Mouse (Mus musculus) heart, postnatal 10 days (tissue): ENCODE results near the gene Plb1. TPM values are rescaled to one million over a fixed set of nuclear protein-coding genes. Genes with fewer than 3 reads are reported as not detected.

Experiments used
- DNase-seq, 2 experiments: peaks; one replicate each; pipeline ENCODE4 v3.0.0; 2021
- intact Hi-C: fragments of 180-260 bp; cut with DNase I; formaldehyde crosslinking; loops from one replicate; pipeline ENCODE4 v1.15.1; 2025
- total RNA-seq, 2 experiments: library from RNA; stranded (reverse); gene quantifications; 2 replicates each; pipeline ENCODE4 v1.2.3; 2021

Gene Plb1
- 1 to 10 TPM; 1.8 to 2.1 TPM for total RNA-seq

DNA sequence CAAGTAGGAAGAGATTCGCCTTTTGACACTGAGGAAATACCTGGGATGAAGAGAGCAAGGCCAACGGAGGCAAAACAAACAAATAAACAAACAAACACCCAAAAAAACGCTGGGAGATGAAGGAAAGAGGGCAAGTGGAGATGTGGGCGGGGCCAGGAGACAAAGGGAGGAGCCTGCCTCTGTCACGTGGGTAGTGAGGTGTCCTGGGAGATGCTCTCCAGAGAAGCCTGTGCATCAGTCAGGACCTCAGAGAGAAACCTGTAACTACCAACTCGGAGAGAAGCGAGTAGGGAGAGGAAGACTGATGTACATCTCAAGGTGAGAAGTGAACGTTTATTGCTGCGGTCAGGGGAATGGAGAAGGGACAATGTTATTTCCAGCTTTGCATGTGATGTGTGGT, at the start of gene Plb1:
Gene Plb1, plus strand, starts transcription at position 235 of the 400 bp plus-strand sequence.
- DNase-seq, result no peak
- intact Hi-C loops, result no loop called here

DNA sequence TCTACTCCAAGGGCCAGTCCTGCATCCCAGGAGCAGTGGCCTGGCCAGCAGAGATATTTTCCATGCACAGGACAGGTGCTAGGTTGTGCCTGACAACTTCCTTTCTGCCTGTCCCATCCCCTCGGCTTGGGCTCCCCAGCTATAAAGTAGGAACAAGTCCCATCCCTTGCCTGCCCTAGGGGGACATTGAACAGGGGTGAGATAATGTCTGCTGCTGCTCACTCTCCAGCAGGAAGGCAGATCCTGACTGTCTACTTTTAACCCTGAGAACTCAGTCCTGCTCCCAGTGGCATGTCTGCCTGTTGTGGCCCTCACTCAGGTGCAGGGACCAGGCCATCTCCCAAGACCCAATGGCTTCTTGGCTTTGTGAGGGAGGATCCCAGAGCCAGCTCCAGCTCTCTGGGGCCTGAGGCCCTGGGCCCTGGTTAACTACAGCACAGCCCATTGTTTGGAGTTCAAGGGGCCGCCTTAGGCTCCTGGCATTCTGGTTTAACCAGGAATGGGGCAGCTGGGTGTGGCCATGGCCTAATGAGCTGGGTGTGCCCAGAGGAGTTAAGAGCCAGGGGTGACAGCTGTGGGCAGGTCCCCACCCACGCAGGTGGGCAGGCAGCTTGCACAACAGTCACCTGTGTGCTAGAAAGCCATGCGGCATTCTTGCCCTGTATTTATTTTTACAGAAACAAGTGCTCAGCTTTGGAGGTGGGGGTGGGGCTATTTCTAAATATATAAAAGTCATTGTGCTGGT, 49.5 kb upstream of the Plb1 start:
- intact Hi-C loops, result no loop called here
- no peak for DNase-seq

DNA sequence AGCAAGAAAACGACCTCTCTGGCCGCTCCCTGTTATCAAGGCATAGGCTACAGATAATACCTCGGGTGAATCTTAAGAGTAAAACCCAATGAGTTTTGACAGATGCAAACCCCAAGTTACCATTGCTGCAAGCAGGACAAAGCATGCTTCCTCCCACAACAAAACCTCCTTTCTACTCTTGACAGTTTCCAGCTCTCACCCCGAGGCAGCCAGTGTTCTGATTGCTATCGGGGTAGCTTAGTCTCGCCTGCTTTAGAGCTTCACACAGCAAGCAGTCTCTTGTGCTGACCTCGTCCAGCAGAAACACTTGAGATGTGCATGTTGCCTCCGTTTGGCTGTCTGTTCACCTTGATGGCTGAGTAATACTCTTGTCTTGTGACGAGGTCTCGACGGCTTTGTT, 44.8 kb upstream of the Plb1 start:
- intact Hi-C loops, result no loop called here

DNA sequence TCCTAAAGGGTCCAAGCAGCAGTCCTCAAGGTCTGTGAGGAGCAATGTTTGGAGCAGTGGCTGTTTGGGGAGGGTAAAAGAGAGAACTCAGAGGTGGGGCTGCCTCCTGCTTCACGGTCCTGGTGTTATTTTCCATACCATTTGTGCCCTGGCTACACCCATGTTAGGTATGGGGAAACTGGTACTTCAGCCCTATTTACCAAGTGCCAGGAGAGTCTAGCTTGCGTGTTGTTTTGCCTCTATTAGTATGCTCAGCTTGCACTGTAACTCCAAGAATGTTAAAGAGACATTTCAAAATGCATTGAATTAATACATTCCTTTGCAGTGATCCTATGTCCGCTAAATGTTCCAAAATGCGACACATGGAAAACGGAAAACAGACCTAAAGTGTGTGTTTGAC, 41.2 kb upstream of the Plb1 start:
- intact Hi-C loops, result no loop called here
- DNase-seq, result no peak

More for the DNA sequence above, 44.8 kb upstream of the Plb1 start:
- DNase-seq, result no peak

DNA sequence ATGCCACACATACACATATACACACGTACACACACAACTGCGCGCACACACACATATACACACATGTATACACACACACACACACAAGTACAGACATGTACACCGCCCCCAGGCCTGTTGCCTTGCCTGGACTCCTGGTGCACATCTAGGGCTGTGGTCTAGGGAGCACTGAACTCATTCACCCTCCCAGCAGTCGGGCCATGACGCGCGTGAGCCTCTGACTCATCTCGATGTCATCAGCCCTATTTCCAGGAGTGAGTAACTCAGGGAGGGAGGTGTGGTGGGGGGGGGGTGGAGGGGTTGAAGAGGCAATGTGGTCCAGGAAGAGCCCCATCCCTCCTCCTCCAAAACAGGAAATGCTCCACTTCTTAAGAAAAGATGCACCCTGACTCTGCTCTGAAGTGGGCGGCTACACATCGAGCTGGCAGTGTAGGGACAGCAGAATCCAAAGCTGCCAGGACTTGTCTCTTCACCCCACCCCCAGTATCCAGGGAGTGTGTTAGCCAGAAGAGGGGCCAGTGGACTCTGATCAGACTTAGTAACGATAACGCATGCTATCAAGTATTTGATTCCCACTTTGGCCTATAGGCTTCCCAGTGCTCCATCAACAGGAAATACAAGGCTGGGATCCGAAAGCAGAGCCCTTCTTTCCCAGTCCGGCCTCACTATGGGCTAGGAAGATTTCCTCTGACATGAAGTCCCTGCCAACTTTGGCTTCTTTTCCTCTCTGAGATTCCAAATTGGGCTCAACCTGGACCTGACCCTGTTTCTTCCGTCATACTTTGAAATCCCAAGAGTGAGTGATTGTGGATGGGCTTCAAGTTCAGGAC, 40.3 kb upstream of the Plb1 start:
- intact Hi-C loops, result no loop called here
- DNase-seq, result peak; percentile 31 to 39

DNA sequence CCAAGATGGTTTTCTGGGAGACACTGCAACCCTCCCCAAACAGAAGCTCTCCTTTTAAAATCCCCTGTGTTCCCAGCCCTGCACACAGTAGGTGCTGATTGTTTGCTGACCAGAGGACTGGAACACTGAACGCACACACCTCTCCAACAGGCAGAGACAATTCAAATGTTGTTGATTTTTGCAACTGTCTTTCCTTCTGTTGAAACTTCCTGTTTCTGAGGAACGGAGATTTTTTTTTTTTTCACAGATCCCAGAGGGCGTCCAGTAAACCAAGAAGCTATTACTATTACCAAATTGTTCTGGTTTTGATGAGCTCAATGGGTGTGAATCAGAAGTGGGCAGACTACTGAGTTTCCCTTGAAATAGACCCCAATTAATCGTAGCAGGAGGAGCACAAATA, 38.3 kb upstream of the Plb1 start:
- intact Hi-C loops, result no loop called here
- no peak for DNase-seq

DNA sequence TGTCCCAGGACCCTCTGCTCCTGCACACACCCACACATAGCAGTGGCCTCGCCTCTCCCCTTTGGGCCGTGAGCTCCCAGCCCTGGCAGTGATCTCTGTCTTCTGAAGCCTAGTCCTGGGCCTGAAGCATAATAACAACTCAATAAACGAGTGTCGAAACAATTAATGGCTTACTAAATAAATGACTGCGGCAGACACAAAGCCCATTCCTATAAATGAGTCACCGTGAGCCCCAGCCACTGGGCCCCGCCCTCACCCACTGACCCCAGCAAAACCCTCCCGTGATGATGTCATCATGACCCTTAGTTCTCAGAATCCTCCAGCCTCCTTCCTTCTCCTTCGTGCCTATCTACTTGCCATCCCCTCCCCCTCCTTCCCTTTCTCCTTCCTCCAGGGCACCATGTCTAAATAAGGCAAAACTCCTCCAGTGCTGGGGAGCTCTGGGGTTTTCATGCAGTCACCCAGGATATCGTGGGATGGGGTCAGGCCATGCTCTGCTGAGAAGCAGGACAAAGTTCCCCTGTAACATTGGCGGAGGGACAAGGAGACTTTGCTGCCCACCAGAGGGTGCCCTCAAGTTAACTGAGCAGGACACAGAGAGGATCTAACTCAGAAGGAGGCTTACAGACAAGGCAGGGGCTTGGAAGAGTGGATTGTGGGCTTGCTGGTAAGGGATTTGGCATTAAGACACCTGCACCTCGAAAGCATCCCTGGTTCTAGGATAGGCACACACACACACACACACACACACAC, 36.5 kb upstream of the Plb1 start:
- intact Hi-C loops, result loop anchor here (2.0 to 5.0 kb wide), 4 partner anchors 269 to 599 kb away; partner anchors contain the start of gene Mrpl33
- no peak for DNase-seq

DNA sequence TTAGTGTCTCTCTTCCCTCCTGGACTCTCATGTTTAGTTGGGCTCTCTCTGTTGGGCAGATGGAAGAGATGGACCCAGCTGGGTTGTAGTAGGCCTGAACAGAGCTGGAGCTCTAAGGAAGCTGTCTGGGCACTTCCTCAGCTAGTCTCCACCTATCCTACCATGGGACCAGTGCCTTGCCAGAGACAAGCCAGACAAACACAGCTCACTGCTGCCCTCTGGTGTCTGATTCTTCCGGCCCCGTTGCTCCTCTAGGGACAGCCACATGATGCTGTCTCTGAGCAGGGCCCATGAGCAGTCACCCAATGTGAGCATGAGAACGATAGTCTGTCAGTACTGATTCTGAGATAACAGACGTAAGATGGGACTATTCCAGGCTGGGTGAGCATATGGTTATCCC, 34.8 kb upstream of the Plb1 start:
- intact Hi-C loops, result loop anchor here (1.0 to 5.0 kb wide), 6 partner anchors 59 to 634 kb away; partner anchors contain the start of gene Mrpl33
- DNase-seq, result peak; percentile 95 to 97

DNA sequence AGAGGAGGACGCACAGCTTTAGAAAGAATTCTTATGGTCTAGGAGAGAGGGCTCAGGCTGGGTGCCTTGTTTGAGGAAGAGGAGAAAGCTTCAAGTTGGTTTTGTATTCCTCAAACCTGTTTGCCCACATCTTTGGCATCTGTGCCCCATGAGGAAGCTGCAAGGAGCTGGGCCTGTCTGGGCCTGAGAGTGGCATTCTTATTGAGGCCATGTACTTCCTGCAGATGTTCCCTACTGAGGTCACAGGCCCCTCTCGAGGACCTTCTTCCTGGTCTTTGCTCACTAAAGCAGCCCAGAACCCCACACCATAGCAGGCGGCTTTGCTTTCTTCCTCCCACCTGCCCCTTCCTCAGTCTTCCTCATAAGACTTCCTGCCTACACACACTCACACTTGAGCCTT, 33.4 kb upstream of the Plb1 start:
- no peak for DNase-seq
- intact Hi-C loops, result loop anchor here (2.0 to 5.0 kb wide), 3 partner anchors 60 to 602 kb away; partner anchors contain the start of gene Mrpl33

DNA sequence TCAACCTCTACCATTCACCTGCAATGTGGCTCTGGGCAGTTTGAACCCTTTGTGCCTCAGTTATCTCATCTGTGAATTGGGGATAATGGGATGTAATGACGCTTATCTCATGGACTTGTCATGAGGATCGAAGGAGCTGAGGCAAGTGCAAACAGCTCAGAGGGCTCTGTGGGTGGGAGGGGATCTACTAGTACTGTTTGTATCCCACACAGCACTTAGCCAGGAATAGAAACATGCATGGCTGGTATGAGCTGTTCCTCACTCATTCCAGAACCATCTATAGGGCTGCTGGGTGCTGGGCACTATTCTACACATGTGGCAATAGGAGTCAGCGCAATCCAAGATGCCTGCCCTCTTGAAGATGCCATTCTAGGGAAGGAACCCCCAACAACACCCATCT, 32.9 kb upstream of the Plb1 start:
- intact Hi-C loops, result loop anchor here (2.0 to 5.0 kb wide), 3 partner anchors 61 to 602 kb away; partner anchors contain the start of gene Mrpl33
- DNase-seq, result no peak

DNA sequence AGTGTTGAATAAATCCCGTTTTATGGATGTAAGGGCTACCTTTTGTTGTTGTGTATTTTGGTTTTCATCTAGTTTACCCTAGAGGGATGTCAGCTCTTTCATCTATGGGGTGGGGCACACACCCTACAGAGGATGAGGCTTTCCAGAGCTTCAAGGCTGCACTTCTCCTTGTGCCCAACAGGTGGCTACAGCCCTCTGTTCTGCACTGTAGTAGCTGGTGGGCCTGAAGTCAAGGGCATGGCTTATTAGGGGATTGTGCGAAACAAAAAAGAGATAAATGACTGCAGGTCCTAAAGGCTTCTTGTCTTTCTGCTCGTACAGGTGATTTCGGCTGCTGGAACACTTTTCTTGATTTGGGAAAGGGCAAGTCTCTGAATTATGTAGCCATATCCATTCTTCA, 27.9 kb upstream of the Plb1 start:
- DNase-seq, result no peak
- intact Hi-C loops, result loop anchor here (5.0 kb wide), 2 partner anchors 98 to 313 kb away; no protein-coding TSS in a partner anchor

DNA sequence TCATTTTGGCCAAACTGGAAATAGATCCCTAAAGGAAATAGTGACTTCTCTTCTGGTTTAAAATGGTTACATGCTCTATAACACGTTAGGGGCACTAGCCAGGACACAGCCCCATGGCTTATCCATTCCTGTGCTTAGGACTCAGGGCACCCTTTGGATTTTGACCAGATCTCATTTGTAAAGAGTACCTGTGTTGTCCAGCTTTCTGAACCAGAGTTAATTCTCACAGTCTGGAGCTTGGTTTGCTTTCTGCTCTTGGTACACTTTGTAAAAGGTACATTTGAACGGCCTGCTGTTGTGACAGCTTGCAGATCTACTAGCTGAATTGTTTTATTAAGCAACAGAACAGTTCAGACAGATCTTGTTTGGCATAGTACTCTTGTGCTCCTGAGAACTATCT, 25.8 kb upstream of the Plb1 start:
- intact Hi-C loops, result loop anchor here (5.0 kb wide), 2 partner anchors 96 to 311 kb away; no protein-coding TSS in a partner anchor
- DNase-seq, result no peak

DNA sequence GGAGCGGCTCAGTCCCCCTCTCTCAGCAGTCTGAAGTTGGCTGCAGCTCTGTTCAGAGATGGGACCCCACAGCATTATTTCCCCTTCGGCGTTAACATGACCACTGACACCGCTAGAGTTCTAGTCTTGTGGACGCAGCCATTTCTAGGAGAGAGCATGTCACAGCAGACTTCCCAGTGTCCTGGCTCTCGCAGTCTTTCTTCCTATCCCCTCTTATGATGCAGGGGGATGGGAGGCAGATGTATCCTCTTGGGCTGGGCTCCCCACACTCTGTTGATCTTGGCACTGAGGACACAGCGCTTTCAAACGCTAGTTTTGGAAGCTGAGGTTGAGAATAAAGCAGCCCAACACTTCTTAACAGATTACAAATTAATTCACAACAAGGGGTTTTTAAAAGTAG, 24.0 kb upstream of the Plb1 start:
- intact Hi-C loops, result loop anchor here (5.0 kb wide), 2 partner anchors 94 to 309 kb away; no protein-coding TSS in a partner anchor
- DNase-seq, result no peak

DNA sequence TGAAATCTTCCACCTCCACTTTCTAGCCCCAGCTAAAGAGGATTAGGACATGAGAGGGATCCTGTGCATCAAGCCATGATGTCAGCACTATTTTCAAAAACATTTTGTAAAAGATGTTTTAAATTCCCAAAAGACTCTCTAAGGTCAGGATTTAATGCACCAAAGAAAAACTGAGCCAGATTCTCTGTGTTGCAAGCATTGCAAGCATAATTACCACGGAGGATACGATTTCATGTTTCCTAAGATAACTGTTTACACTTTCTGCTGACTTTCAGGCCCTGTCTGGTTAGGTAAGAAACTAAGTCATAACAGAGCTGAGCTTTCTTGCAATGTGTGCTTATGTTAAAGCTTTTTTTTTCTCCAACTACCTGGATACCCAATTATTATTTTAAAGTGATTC, 21.5 kb upstream of the Plb1 start:
- intact Hi-C loops, result no loop called here
- no peak for DNase-seq

DNA sequence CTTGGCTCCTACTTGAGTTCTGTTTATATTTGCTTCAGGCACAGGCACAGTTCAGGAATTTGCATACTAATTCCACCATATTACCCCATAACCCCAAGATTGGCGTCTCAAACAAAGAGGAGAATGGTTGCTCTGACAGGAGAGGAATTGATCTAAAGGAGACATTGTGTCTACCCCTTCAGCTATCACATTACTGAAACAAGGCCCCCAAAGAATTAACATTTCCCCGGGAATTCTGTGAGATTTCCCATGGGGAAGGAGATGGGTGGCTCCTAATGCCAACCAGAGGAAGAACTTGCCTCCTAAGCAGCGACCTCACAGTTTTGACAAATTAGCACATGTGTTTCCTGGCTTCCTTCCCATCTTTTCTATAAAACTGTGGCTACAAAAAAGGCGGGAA, 18.8 kb upstream of the Plb1 start:
- intact Hi-C loops, result no loop called here
- no peak for DNase-seq

DNA sequence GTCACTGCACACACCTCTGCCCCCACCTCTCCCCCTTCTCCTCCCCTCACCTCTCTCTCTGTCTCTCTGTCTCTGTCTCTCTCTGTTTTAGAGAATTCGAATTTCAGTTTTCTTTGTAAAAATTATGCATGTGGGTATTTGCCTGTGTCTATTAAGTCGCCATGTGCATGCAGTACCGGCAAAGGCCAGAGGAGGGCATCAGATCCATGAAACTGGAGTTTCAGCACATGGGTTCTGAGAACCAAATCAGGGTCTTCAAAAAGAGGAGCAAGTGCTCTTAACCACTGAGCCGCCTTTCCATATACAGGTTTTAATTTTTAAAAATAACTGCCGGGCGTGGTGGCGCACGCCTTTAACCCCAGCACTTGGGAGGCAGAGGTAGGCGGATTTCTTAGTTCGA, 17.0 kb upstream of the Plb1 start:
- intact Hi-C loops, result loop anchor here (5.0 kb wide), 1 partner anchor 97 kb away; no protein-coding TSS in a partner anchor
- peak in 1 of 2 experiments; percentile 47 for DNase-seq

DNA sequence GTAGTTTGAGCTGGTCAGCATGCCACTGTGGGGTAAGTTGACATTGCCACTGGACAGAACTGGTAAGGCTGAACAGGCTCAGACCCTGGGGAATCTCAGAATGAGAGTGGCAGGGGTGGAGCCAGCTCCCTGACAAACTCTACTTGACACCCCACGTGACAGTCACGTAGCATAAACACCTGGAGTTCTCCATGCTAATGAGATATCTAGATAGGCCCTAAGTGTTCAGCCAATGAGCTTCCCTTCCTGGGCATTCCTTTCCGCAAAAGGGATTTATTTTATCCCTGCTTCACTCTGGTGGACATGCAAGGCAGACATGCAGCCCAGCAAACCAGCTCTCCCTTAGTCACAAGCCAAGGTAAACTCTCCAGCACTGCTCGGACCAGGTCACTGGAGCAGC, 16.0 kb upstream of the Plb1 start:
- intact Hi-C loops, result loop anchor here (5.0 kb wide), 1 partner anchor 96 kb away; no protein-coding TSS in a partner anchor
- DNase-seq, result no peak

DNA sequence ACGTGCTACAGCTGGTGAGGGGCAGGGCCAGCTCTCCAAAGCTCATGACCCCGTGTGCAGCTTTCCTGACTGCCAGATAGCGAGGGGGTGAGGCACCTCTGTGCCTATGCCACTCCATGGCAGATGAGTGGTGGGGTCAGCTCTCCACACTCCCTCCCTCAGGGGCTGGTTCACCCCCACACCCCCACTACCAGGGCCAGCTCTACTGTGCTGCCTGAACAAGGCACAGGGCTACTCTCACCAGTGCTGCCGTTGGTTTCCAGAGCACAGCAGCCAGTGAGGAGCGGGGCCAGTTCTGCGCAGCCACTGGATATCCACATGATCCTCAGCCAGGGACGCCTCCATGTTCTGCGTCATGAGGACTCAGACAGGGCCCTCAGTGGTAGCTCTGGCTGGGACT, 15.0 kb upstream of the Plb1 start:
- no peak for DNase-seq
- intact Hi-C loops, result loop anchor here (5.0 kb wide), 1 partner anchor 95 kb away; no protein-coding TSS in a partner anchor

DNA sequence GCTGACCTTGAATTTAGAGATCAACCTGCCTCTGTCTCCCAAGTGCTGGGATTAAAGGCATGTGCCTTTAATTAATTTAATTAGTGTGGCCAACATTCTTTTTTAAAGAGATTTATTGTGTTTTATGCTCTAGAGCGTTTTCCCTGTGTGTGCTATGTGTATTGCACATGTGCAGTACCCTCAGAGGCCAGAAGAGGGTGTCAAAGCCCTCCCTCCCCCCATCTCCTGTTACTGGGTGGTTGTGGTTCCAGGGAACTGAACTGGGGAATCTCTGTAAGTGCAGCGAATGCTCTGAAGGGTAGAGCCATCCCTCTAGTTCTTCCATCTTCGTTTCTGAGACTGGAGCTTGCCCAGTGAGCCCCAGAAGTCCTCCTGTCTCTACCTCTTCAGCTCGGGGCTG, 2.1 kb upstream of the Plb1 start:
- intact Hi-C loops, result no loop called here
- DNase-seq, result peak; percentile 9 to 27

DNA sequence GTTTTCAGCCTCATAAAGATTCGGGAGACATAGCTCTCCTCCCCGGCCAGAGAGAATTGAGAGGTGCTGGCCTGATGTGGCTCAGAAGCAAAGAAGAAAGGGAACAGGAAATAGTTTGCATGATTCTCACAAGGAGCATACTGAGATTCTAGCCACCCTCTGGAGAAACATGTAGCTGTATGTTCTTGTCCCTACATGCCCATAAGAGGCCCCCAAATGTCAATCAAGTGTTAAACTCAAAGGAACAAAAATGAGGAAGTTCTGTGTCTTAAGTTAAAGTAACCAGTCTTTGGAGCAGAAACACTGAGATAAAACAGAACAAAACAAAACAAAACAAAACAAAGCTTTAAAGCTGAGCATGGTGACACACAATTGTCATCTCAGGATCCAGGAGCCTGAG, 6.8 kb downstream of the Plb1 start:
- intact Hi-C loops, result no loop called here
- DNase-seq, result no peak

DNA sequence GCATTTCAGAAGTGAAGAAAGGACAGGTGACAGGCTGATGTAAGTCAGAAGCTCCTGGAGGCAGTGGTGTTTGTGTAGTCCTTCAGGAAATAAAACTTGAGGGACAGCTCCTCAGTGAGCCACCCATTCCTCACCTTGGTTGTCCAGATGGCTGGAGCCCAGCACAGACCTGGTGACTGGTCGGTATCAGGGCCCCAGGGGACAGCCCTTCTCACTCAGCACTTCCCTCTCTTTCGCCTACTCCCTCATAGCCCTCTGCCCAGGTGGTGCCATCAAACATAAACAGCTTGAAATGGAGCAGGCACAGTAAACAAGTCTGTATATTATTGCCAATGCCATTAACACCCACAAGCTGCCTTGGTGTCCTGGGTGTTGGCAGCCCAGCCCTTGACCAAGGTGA, 8.2 kb downstream of the Plb1 start:
- DNase-seq, result no peak
- intact Hi-C loops, result no loop called here
